Mouse (Mus musculus) limb, embryonic 14.5 days (tissue): Measurements from ENCODE around the gene Hace1. TPM values are rescaled to one million over a fixed set of nuclear protein-coding genes. Genes with fewer than 3 reads are reported as not detected.

Experiments used
- ATAC-seq: fragments of 200-750 bp; cut with Nextera tagmentation; 2 replicates; pipeline ENCODE4 v1.8.0; 2017; ENCODE audit warnings: low read depth, moderate number of reproducible peaks, moderate TSS enrichment; ENCODE audit not compliant: low FRiP score
- DNase-seq: peaks from one replicate; pipeline ENCODE4 v3.0.0-alpha.2; 2015; ENCODE audit warnings: low spot score
- H3K27ac ChIP-seq: fragments of 300-500 bp; sonication (generic); replicated peaks from 2 replicates; pipeline ENCODE4 v1.5.1; 2014; ENCODE audit warnings: low read depth, mild to moderate bottlenecking, low read length, moderate library complexity, mixed read lengths
- H3K27me3 ChIP-seq: fragments of 300-500 bp; sonication (generic); 2 replicates; pipeline ENCODE4 v1.6.1; 2014; ENCODE audit warnings: low read length, mixed read lengths; ENCODE audit not compliant: control insufficient read depth, insufficient read depth
- H3K36me3 ChIP-seq: fragments of 300-500 bp; sonication (generic); 2 replicates; pipeline ENCODE4 v1.6.1; 2014; ENCODE audit warnings: mild to moderate bottlenecking, low read length, moderate library complexity, mixed read lengths; ENCODE audit not compliant: control insufficient read depth, insufficient read depth
- H3K4me1 ChIP-seq: fragments of 300-500 bp; sonication (generic); 2 replicates; pipeline ENCODE4 v1.6.1; 2014; ENCODE audit warnings: antibody characterized with exemption, low read length, mixed read lengths; ENCODE audit not compliant: control insufficient read depth, insufficient read depth
- H3K4me2 ChIP-seq: fragments of 300-500 bp; sonication (generic); replicated peaks from 2 replicates; pipeline ENCODE4 v1.6.1; 2014; ENCODE audit warnings: low read depth, mild to moderate bottlenecking, low read length, moderate library complexity; ENCODE audit not compliant: severe bottlenecking
- H3K4me3 ChIP-seq: fragments of 300-500 bp; sonication (generic); replicated peaks from 2 replicates; pipeline ENCODE4 v1.5.1; 2014; ENCODE audit warnings: low read length
- H3K9ac ChIP-seq: fragments of 300-500 bp; sonication (generic); 2 replicates; pipeline ENCODE4 v1.6.1; 2014; ENCODE audit warnings: mild to moderate bottlenecking, low read depth, low read length, moderate library complexity; ENCODE audit not compliant: severe bottlenecking
- H3K9me3 ChIP-seq: fragments of 300-500 bp; sonication (generic); 2 replicates; pipeline ENCODE4 v1.6.1; 2016; ENCODE audit warnings: low read length; ENCODE audit not compliant: control insufficient read depth
- POLR2A ChIP-seq: fragments of 200-500 bp; IDR thresholded peaks from 2 replicates; pipeline ENCODE4 v1.8.0; 2012; ENCODE audit warnings: inconsistent platforms, mild to moderate bottlenecking, moderate library complexity, borderline replicate concordance; ENCODE audit not compliant: insufficient read depth, insufficient read length; ENCODE audit errors: extremely low read depth
- WGBS: fragments of 180-500 bp; shearing (Covaris S2); extraction: QIAGEN DNeasy Blood & Tissue Kit; methylation state at CpG from one replicate; pipeline ENCODE4 v1.1.7; 2014; 5-methylcytosine and 5-hydroxymethylcytosine counted together
- polyA plus RNA-seq, 2 experiments: library from polyadenylated mRNA; depleted of rRNA in 1 of 2; stranded (reverse) in 1 of 2; unstranded in 1 of 2; fragments of >200 nt; fragmentation: Nextera tagmentation in 1 of 2; extraction: Ambion mirVana in 1 of 2; gene quantifications; 2 replicates each; pipeline versions ENCODE4 v1.2.1 to v1.2.3; 2012 to 2014

Hace1 gene
- polyA plus RNA-seq, 2 experiments = 20.7 to 23.9 TPM

DNA sequence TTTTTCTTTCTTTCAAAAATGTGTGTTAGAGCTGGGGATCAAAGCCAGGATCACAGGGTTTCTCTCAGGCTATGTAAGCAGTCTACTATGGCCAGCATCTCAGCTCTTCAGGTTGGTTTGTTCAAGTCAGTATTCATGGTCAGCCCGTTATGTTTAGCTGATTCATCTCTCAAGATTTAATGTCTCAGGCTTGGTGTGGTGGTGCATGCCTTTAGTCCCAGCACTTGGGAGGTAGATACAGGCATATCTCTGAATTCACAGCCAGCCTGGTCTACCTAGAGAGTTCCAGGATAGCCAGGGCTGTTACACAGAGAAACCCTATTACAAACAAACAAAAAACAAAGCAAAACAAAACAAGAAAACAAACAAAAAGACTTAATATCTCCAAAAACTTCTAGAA lies 5.7 kb downstream of the Hace1 start:
- TF ChIP-seq POLR2A = no peak
- Histone ChIP-seq H3K27me3 (no peaks in the 10 kb centered on the region), H3K9me3 (no peaks in the 10 kb centered on the region), H3K4me3 (no peak overlapping the region), H3K36me3 (no peaks in the 10 kb centered on the region), H3K27ac (no peak overlapping the region), H3K4me1 (no peaks in the 10 kb centered on the region), H3K4me2 (no peak overlapping the region), H3K9ac (no peak overlapping the region)
- DNase-seq = no peak
- 83% methylated on average over 1 of the region's 1 CpGs for WGBS
- no peak for ATAC-seq

DNA sequence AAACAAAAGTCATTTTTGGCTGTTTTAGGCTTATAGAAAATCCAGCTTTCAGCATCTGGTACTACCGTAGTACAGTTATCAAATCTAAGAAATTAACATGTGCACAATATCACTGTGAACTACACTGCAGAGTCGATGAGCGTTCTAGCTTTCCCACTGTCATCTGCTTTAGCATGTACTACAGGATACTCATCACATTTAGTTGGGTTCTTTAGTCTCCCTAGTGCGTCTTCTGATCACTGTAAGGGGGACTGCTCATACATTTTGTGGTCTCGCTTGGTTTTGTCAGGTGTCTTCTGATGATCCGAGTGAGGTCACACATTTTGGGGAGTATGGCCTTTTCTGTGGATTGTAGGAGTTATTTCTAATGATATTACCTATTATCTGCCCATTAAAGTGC lies 6.2 kb downstream of the Hace1 start:
- H3K9me3 ChIP-seq = no peaks in the 10 kb centered on the region
- no peak for DNase-seq
- WGBS = 95% methylated on average over 6 of the region's 6 CpGs
- H3K9ac ChIP-seq = no peak overlapping the region
- ATAC-seq = no peak
- no peak for TF ChIP-seq POLR2A
- no peaks in the 10 kb centered on the region for H3K27me3 ChIP-seq
- H3K27ac ChIP-seq = no peak overlapping the region
- H3K4me2 ChIP-seq = no peak overlapping the region
- no peaks in the 10 kb centered on the region for H3K4me1 ChIP-seq
- no peak overlapping the region for H3K4me3 ChIP-seq
- H3K36me3 ChIP-seq = no peaks in the 10 kb centered on the region

DNA sequence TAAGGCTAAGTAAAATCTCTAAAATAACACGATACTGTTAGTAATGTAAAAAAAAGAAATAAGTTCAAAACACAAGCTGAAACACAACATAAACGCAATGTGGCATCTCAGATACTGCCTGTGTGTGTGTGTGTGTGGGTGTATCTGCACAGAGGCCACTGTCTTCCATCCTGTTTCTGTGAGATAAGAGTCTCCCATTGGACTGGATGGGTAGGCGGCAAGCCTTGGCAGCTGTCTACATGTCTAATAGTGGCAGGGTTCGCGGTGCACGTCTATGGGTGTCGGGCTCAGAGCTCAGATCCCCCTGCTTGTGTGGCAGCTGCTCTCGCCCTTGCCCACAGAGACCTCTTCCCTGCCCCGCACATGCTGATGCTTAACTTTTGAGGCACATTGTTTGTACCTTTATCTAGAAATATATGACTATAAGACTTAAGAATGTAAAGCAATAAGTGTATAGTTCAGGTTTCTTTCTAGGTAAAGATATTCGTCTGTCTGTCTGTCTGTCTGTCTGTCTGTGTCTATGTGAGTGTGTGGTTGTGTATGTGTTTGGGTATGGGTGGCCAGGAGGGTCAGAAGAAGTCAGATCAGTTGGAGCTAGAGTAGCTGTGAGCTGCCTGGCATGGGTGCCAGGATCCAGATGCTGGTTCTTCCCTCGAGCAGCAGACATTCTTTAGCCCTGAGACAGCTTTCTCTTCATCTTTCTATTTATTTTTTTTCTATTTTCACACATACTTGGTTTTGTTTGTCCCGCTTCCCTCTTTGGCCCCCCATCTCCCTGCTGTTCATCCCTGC lies 6.9 kb downstream of the Hace1 start:
- no peak overlapping the region for H3K4me2 ChIP-seq
- H3K4me1 ChIP-seq = no peaks in the 10 kb centered on the region
- no peak overlapping the region for H3K27ac ChIP-seq
- H3K27me3 ChIP-seq = no peaks in the 10 kb centered on the region
- no peak for TF ChIP-seq POLR2A
- H3K9ac ChIP-seq = no peak overlapping the region
- ATAC-seq = no peak
- WGBS = 88% methylated on average over 12 of the region's 12 CpGs
- no peak for DNase-seq
- H3K4me3 ChIP-seq = no peak overlapping the region
- no peaks in the 10 kb centered on the region for H3K36me3 ChIP-seq
- H3K9me3 ChIP-seq = no peaks in the 10 kb centered on the region

DNA sequence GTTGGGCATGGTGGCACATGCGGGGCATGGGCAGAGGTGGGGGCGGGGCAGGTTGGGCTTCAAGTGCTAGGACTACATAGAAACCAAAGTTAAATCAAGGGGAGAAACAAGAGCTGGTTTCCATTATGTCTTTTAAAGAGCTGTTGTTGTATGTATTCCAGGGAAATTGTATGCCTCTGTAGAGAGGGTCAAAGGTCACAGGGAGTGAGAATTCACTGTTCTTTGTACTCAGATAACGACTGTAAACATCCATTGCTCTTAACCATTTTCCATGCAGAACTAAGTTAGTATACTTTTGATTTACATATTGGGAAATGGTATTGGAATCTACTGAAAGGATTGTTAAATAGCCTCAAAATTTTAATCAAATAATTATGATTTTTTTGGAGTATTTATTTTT lies 28.2 kb downstream of the Hace1 start:
- H3K27ac ChIP-seq = no peak overlapping the region
- no peaks in the 10 kb centered on the region for H3K4me1 ChIP-seq
- H3K9me3 ChIP-seq = no peaks in the 10 kb centered on the region
- H3K4me2 ChIP-seq = no peak overlapping the region
- H3K9ac ChIP-seq = no peak overlapping the region
- no peak overlapping the region for H3K4me3 ChIP-seq
- no peak for TF ChIP-seq POLR2A
- H3K36me3 ChIP-seq = peaks cover 11% of the 10 kb centered on the region
- WGBS = 73% methylated on average over 3 of the region's 3 CpGs
- DNase-seq = no peak
- no peaks in the 10 kb centered on the region for H3K27me3 ChIP-seq
- no peak for ATAC-seq

DNA sequence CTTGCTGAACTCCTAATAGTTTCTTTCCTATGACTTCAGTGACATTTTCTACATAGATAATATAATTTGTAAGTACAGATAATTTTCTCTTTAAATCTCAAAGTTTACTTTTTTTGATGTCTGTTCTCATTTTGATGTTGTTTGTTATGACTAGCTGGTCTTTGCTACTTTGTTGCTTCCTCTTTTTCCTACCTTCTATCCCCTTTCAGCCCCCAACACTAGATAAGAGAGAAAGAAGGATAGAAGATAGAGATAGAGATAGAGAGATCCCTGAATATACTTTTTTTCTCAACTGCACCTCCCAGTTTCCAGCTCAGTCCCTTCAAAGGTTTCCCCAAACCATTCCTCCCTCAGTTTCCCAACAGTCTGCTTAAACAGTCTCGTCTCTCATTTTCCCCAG lies 33.1 kb downstream of the Hace1 start:
- H3K27ac ChIP-seq = no peak overlapping the region
- no peaks in the 10 kb centered on the region for H3K27me3 ChIP-seq
- no peak for TF ChIP-seq POLR2A
- no peak for DNase-seq
- no peaks in the 10 kb centered on the region for H3K9me3 ChIP-seq
- H3K36me3 ChIP-seq = peaks cover 12% of the 10 kb centered on the region
- no peak overlapping the region for H3K4me2 ChIP-seq
- no peaks in the 10 kb centered on the region for H3K4me1 ChIP-seq
- WGBS = 85% methylated on average over 1 of the region's 1 CpGs
- H3K9ac ChIP-seq = no peak overlapping the region
- no peak overlapping the region for H3K4me3 ChIP-seq
- no peak for ATAC-seq
